Mouse (Mus musculus): ENCODE data around the gene Msantd2. TPM values are rescaled to one million over a fixed set of nuclear protein-coding genes. Genes with fewer than 3 reads are reported as not detected.

Msantd2 gene
- polyA plus RNA-seq, 1 experiment from 2014 or later = 45.2 TPM

DNA sequence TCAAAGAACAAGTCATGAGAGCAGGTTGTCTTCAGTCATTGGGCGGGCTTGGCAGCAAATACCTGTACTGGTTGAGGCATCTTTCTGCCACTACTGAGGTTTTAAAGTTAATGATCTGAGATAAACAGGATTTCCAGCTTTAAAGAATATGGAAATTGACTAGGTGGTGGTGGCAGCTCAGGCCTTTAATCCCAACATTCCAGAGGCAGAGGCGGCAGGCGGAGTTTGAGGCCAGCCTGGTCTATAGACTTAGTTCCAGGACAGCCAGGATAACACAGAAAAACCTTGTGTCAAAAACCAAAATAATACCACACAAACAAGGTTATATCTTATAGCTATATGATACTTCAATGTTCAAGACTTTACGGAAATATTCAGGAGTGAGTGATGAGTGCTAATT is 1.1 kb upstream of the Msantd2 start:
- Histone ChIP-seq H3K9ac (ENCODE audit: low read length) (peak overlapping the region; percentile 98; the same call in 1 of the 2 replicates), H3K36me3 (ENCODE audit: control insufficient read depth, insufficient read depth, low read length) (no peaks in the 10 kb centered on the region; the same call in 1 of the 2 replicates), H3K4me2 (ENCODE audit: low read depth, low read length, severe bottlenecking) (peak overlapping the region; percentile 64), H3K4me1 (replicated peaks; ENCODE audit: control insufficient read depth, insufficient read depth, low read length) (no peaks in the 10 kb centered on the region; the same call in 1 of the 2 replicates), H3K9me3 (ENCODE audit: control insufficient read depth, low read length) (no peaks in the 10 kb centered on the region), H3K4me3 (ENCODE audit: low read depth, low read length) (peak overlapping the region; percentile 99), H3K27me3 (ENCODE audit: control insufficient read depth, insufficient read depth, low read length) (no peaks in the 10 kb centered on the region), H3K27ac (ENCODE audit: low read depth, low read length) (peak overlapping the region; percentile 97; the same call in 1 of the 2 replicates)
- ATAC-seq (replicated peaks; ENCODE audit: low FRiP score) (no peak), DNase-seq (ENCODE audit: low spot score) (no peak)
- 24% methylated on average over 4 of the region's 4 CpGs for WGBS

- ATAC-seq (replicated peaks; ENCODE audit: low FRiP score) (peak; percentile 85), DNase-seq (ENCODE audit: low spot score) (peak; percentile 83)
- Histone ChIP-seq H3K4me2 (ENCODE audit: low read depth, low read length, severe bottlenecking) (peak overlapping the region; percentile 64), H3K4me1 (replicated peaks; ENCODE audit: control insufficient read depth, insufficient read depth, low read length) (no peaks in the 10 kb centered on the region; the same call in 1 of the 2 replicates), H3K36me3 (ENCODE audit: control insufficient read depth, insufficient read depth, low read length) (no peaks in the 10 kb centered on the region; the same call in 1 of the 2 replicates), H3K4me3 (ENCODE audit: low read depth, low read length) (peak overlapping the region; percentile 99), H3K27ac (ENCODE audit: low read depth, low read length) (peak overlapping the region; percentile 97), H3K27me3 (ENCODE audit: control insufficient read depth, insufficient read depth, low read length) (no peaks in the 10 kb centered on the region), H3K9ac (ENCODE audit: low read length) (peak overlapping the region; percentile 98), H3K9me3 (ENCODE audit: control insufficient read depth, low read length) (no peaks in the 10 kb centered on the region)
- 1% methylated on average over 71 of the region's 75 CpGs for WGBS
Observed at GRCm38 (mm10) chr9:37489446-37490120, 464 bp downstream of the Msantd2 start.

DNA sequence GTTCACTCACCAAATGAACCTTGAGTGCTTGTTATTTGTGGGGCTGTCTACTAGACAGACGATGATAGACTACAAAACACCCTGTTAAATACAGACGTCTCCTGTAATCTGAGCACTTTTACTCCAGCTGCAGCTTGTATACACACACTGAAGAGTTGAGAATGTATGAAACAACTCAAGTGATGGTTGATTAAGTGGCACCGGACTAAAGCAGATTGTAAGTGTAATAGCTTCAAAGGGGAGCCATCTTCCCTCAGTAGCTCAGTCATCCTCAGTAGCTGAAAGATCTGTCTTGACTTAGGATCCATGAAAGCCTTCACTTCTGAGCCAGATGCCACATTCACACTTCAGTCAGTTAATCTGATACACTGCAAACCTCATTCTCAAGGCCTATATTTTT is 6.6 kb downstream of the Msantd2 start:
- DNase-seq (ENCODE audit: low spot score) (no peak), ATAC-seq (replicated peaks; ENCODE audit: low FRiP score) (no peak)

DNA sequence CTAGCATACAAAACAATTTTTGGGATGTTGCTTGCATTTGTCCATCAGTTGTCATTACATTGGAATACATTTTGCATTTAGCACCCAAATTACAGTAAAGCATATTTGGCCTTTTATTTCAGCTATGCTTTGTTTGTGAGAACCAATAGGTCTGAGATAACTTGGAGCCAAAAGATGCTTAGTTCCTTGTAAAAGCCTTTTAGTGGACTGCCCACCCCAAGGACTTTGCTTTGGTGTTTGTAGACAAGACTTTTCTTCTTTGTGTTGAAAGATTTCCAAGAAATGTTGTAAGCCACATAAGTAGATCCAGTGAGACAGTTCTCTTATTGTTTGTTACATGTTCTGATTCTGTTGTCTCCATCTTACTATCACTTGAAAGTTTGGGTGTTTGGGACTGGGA is 7.2 kb downstream of the Msantd2 start:
- Histone ChIP-seq H3K4me2 (ENCODE audit: low read depth, low read length, severe bottlenecking) (no peak overlapping the region), H3K4me1 (replicated peaks; ENCODE audit: control insufficient read depth, insufficient read depth, low read length) (no peaks in the 10 kb centered on the region), H3K27me3 (ENCODE audit: control insufficient read depth, insufficient read depth, low read length) (no peaks in the 10 kb centered on the region), H3K4me3 (ENCODE audit: low read depth, low read length) (no peak overlapping the region), H3K9ac (ENCODE audit: low read length) (no peak overlapping the region), H3K27ac (ENCODE audit: low read depth, low read length) (no peak overlapping the region), H3K36me3 (ENCODE audit: control insufficient read depth, insufficient read depth, low read length) (no peaks in the 10 kb centered on the region; the same call in 1 of the 2 replicates), H3K9me3 (ENCODE audit: control insufficient read depth, low read length) (no peaks in the 10 kb centered on the region)
- ATAC-seq (replicated peaks; ENCODE audit: low FRiP score) (no peak), DNase-seq (ENCODE audit: low spot score) (no peak)

More for the DNA sequence above, 6.6 kb downstream of the Msantd2 start:
- Histone ChIP-seq H3K4me1 (replicated peaks; ENCODE audit: control insufficient read depth, insufficient read depth, low read length) (no peaks in the 10 kb centered on the region), H3K9me3 (ENCODE audit: control insufficient read depth, low read length) (no peaks in the 10 kb centered on the region), H3K36me3 (ENCODE audit: control insufficient read depth, insufficient read depth, low read length) (no peaks in the 10 kb centered on the region; the same call in 1 of the 2 replicates), H3K9ac (ENCODE audit: low read length) (no peak overlapping the region), H3K4me2 (ENCODE audit: low read depth, low read length, severe bottlenecking) (no peak overlapping the region), H3K27me3 (ENCODE audit: control insufficient read depth, insufficient read depth, low read length) (no peaks in the 10 kb centered on the region), H3K4me3 (ENCODE audit: low read depth, low read length) (no peak overlapping the region), H3K27ac (ENCODE audit: low read depth, low read length) (no peak overlapping the region)
- WGBS = 82% methylated on average over 3 of the region's 3 CpGs

GRCm38 (mm10) chr9:37500201-37500600 is 11.1 kb downstream of the Msantd2 start:
- Histone ChIP-seq H3K27ac (ENCODE audit: low read depth, low read length) (no peak overlapping the region), H3K4me2 (ENCODE audit: low read depth, low read length, severe bottlenecking) (no peak overlapping the region), H3K27me3 (ENCODE audit: control insufficient read depth, insufficient read depth, low read length) (no peaks in the 10 kb centered on the region), H3K4me3 (ENCODE audit: low read depth, low read length) (no peak overlapping the region), H3K9ac (ENCODE audit: low read length) (no peak overlapping the region), H3K4me1 (replicated peaks; ENCODE audit: control insufficient read depth, insufficient read depth, low read length) (no peaks in the 10 kb centered on the region), H3K36me3 (ENCODE audit: control insufficient read depth, insufficient read depth, low read length) (no peaks in the 10 kb centered on the region; the same call in 1 of the 2 replicates), H3K9me3 (ENCODE audit: control insufficient read depth, low read length) (no peaks in the 10 kb centered on the region)
- 75% methylated on average over 3 of the region's 3 CpGs for WGBS
- no peak for ATAC-seq (replicated peaks; ENCODE audit: low FRiP score)
- no peak for DNase-seq (ENCODE audit: low spot score)

- H3K9me3 ChIP-seq (ENCODE audit: control insufficient read depth, low read length) = no peaks in the 10 kb centered on the region
- no peak overlapping the region for H3K27ac ChIP-seq (ENCODE audit: low read depth, low read length)
- WGBS = 97% methylated on average over 1 of the region's 1 CpGs
- H3K4me3 ChIP-seq (ENCODE audit: low read depth, low read length) = no peak overlapping the region
- H3K4me1 ChIP-seq (replicated peaks; ENCODE audit: control insufficient read depth, insufficient read depth, low read length) = no peaks in the 10 kb centered on the region
- H3K27me3 ChIP-seq (ENCODE audit: control insufficient read depth, insufficient read depth, low read length) = no peaks in the 10 kb centered on the region
- ATAC-seq (replicated peaks; ENCODE audit: low FRiP score) = no peak
- H3K9ac ChIP-seq (ENCODE audit: low read length) = no peak overlapping the region
- H3K4me2 ChIP-seq (ENCODE audit: low read depth, low read length, severe bottlenecking) = no peak overlapping the region
- DNase-seq (ENCODE audit: low spot score) = no peak
- no peaks in the 10 kb centered on the region; the same call in 1 of the 2 replicates for H3K36me3 ChIP-seq (ENCODE audit: control insufficient read depth, insufficient read depth, low read length)
Observed at GRCm38 (mm10) chr9:37501170-37501569, 12.1 kb downstream of the Msantd2 start.

- H3K4me3 ChIP-seq (ENCODE audit: low read depth, low read length) = no peak overlapping the region
- H3K4me2 ChIP-seq (ENCODE audit: low read depth, low read length, severe bottlenecking) = no peak overlapping the region
- no peaks in the 10 kb centered on the region for H3K9me3 ChIP-seq (ENCODE audit: control insufficient read depth, low read length)
- no peak overlapping the region for H3K27ac ChIP-seq (ENCODE audit: low read depth, low read length)
- H3K9ac ChIP-seq (ENCODE audit: low read length) = no peak overlapping the region
- no peaks in the 10 kb centered on the region for H3K27me3 ChIP-seq (ENCODE audit: control insufficient read depth, insufficient read depth, low read length)
- H3K4me1 ChIP-seq (replicated peaks; ENCODE audit: control insufficient read depth, insufficient read depth, low read length) = no peaks in the 10 kb centered on the region; the same call in 1 of the 2 replicates
- DNase-seq (ENCODE audit: low spot score) = no peak
- no peaks in the 10 kb centered on the region; the same call in 1 of the 2 replicates for H3K36me3 ChIP-seq (ENCODE audit: control insufficient read depth, insufficient read depth, low read length)
- no peak for ATAC-seq (replicated peaks; ENCODE audit: low FRiP score)
Observed at GRCm38 (mm10) chr9:37504348-37504747, 15.2 kb downstream of the Msantd2 start.

GRCm38 (mm10) chr9:37506023-37506422 is 16.9 kb downstream of the Msantd2 start:
- Histone ChIP-seq H3K9ac (ENCODE audit: low read length) (no peak overlapping the region), H3K27ac (ENCODE audit: low read depth, low read length) (no peak overlapping the region), H3K27me3 (ENCODE audit: control insufficient read depth, insufficient read depth, low read length) (no peaks in the 10 kb centered on the region), H3K4me2 (ENCODE audit: low read depth, low read length, severe bottlenecking) (no peak overlapping the region), H3K9me3 (ENCODE audit: control insufficient read depth, low read length) (no peaks in the 10 kb centered on the region), H3K36me3 (ENCODE audit: control insufficient read depth, insufficient read depth, low read length) (no peaks in the 10 kb centered on the region; the same call in 1 of the 2 replicates), H3K4me1 (replicated peaks; ENCODE audit: control insufficient read depth, insufficient read depth, low read length) (no peaks in the 10 kb centered on the region; the same call in 1 of the 2 replicates), H3K4me3 (ENCODE audit: low read depth, low read length) (no peak overlapping the region)
- 88% methylated on average over 1 of the region's 1 CpGs for WGBS
- DNase-seq (ENCODE audit: low spot score) = no peak
- ATAC-seq (replicated peaks; ENCODE audit: low FRiP score) = no peak

GRCm38 (mm10) chr9:37512097-37512496 is 23.0 kb downstream of the Msantd2 start:
- 93% methylated on average over 2 of the region's 2 CpGs for WGBS
- H3K9me3 ChIP-seq (ENCODE audit: control insufficient read depth, low read length) = no peaks in the 10 kb centered on the region
- no peak overlapping the region for H3K9ac ChIP-seq (ENCODE audit: low read length)
- no peaks in the 10 kb centered on the region for H3K36me3 ChIP-seq (ENCODE audit: control insufficient read depth, insufficient read depth, low read length)
- H3K4me3 ChIP-seq (ENCODE audit: low read depth, low read length) = no peak overlapping the region
- H3K4me2 ChIP-seq (ENCODE audit: low read depth, low read length, severe bottlenecking) = no peak overlapping the region
- H3K4me1 ChIP-seq (replicated peaks; ENCODE audit: control insufficient read depth, insufficient read depth, low read length) = no peaks in the 10 kb centered on the region; the same call in 1 of the 2 replicates
- H3K27me3 ChIP-seq (ENCODE audit: control insufficient read depth, insufficient read depth, low read length) = no peaks in the 10 kb centered on the region
- DNase-seq (ENCODE audit: low spot score) (no peak), ATAC-seq (replicated peaks; ENCODE audit: low FRiP score) (no peak)
- H3K27ac ChIP-seq (ENCODE audit: low read depth, low read length) = no peak overlapping the region
